ENCODE assay signal across 8 mouse cellular contexts in the genomic region with DNA sequence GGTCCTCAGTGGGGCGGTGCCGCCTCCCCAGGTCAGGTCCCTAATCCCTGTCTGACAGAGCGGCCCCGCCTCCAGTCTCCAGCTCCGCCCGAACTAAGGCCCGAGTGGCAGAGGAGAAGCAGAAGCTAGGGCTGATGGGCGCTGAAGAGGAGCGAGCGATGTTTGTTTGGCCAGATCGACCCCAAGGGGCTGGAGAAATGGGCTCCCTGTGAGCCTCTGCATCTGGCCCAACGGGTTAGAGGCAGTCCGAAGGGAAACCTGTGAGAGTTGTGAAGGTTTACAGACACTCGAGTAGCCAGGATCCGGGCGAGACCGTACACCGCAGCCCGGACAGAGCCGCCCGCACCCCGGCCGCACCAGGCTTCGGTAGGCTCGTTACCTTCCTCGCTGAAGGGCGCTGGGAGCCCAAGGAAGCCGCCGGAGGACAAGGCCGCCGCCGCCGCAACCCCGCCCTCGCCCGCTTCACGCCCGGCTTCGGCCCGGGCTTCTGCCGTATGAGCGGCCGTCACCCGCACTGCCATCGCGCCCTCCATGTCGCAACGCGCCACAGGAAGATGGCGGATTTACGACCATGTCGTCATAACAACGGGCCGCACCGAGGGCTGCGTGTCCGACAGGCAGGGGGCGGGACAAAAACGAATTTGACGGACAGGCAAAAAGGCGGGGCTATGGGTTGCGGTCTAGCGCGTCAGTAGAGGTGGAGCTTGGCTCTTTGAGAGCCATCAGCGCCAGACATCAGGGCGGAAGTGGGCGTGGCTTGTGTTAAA. TPM values are rescaled to one million over a fixed set of nuclear protein-coding genes. Genes with fewer than 3 reads are reported as not detected.
DNase-seq lines count a peak whose midpoint lies in the region; ATAC-seq and TF ChIP-seq lines count a peak whose summit lies in the region.

No protein-coding gene starts in this region.

- peak overlapping the region; percentile 90 for H3K27ac ChIP-seq in forebrain, embryonic 12.5 days
- H3K27ac ChIP-seq in liver, postnatal 0 days (ENCODE audit: low read depth) = peak overlapping the region; percentile 99
- H3K27ac ChIP-seq in neural tube, embryonic 14.5 days (ENCODE audit: low read depth, low read length) = peak overlapping the region; percentile 95

- peak; percentile 99 for DNase-seq in c-Kit-positive CD71-positive TER-119-positive erythroid progenitor cells, embryonic 14.5 days (ENCODE audit: low spot score)
- peak; percentile 100 for DNase-seq in heart, postnatal 10 days
- DNase-seq in large intestine, adult 2 months (ENCODE audit: low read depth, low spot score) = peak; percentile 98
- DNase-seq in liver, postnatal 0 days = peak; percentile 100
- peak; percentile 99 for DNase-seq in testis, postnatal 10 days (ENCODE audit: low spot score)

- H3K27me3 ChIP-seq in E14TG2a.4 (ENCODE audit: insufficient read depth, low read length) = no peaks in the 10 kb centered on the region
- H3K27me3 ChIP-seq in forebrain, embryonic 12.5 days = no peaks in the 10 kb centered on the region
- no peaks in the 10 kb centered on the region for H3K27me3 ChIP-seq in liver, postnatal 0 days (ENCODE audit: insufficient read depth, low read length)
- H3K27me3 ChIP-seq in neural tube, embryonic 14.5 days (ENCODE audit: control insufficient read depth, insufficient read depth, low read length) = no peaks in the 10 kb centered on the region

- ATAC-seq in forebrain, embryonic 12.5 days (ENCODE audit: low FRiP score) = peak; percentile 94
- ATAC-seq in liver, postnatal 0 days = peak; percentile 95
- ATAC-seq in neural tube, embryonic 14.5 days (ENCODE audit: low read depth) = peak; percentile 94

- peaks cover 18% of the 10 kb centered on the region for H3K4me1 ChIP-seq in E14TG2a.4 (replicated peaks; ENCODE audit: low read depth, low read length)
- H3K4me1 ChIP-seq in forebrain, embryonic 12.5 days = peaks cover 19% of the 10 kb centered on the region
- H3K4me1 ChIP-seq in liver, postnatal 0 days (ENCODE audit: insufficient read depth) = peaks cover 16% of the 10 kb centered on the region
- H3K4me1 ChIP-seq in neural tube, embryonic 14.5 days (ENCODE audit: control insufficient read depth, insufficient read depth, low read length) = peaks cover 11% of the 10 kb centered on the region

- intact Hi-C loops in heart, postnatal 10 days (cut with DNase I) = no loop called here

- peak overlapping the region; percentile 86 for H3K9ac ChIP-seq in forebrain, embryonic 12.5 days
- peak overlapping the region; percentile 97 for H3K9ac ChIP-seq in liver, postnatal 0 days (replicated peaks)
- peak overlapping the region; percentile 92 for H3K9ac ChIP-seq in neural tube, embryonic 14.5 days (replicated peaks; ENCODE audit: low read depth, low read length)

- peak overlapping the region; percentile 55 for H3K4me2 ChIP-seq in forebrain, embryonic 12.5 days
- H3K4me2 ChIP-seq in liver, postnatal 0 days (ENCODE audit: low read depth, low read length) = peak overlapping the region; percentile 83
- peak overlapping the region; percentile 53 for H3K4me2 ChIP-seq in neural tube, embryonic 14.5 days (ENCODE audit: low read depth, low read length)

- no peak for TF ChIP-seq CTCF in E14TG2a.4 (conservative IDR thresholded peaks at IDR 0.05; ENCODE audit: low read length)
- TF ChIP-seq CTCF in liver, postnatal 0 days (IDR thresholded peaks at IDR 0.05; ENCODE audit: low read depth) = peak; percentile 37

- WGBS in forebrain, embryonic 12.5 days = under 1% methylated on average over 67 of the region's 67 CpGs
- WGBS in large intestine, adult 2 months = under 1% methylated on average over 67 of the region's 67 CpGs
- WGBS in liver, postnatal 0 days (ENCODE audit: insufficient replicate concordance) = under 1% methylated on average over 65 of the region's 67 CpGs
- under 1% methylated on average over 58 of the region's 67 CpGs for WGBS in neural tube, embryonic 14.5 days

- peaks cover 27% of the 10 kb centered on the region for H3K36me3 ChIP-seq in E14TG2a.4 (ENCODE audit: insufficient read depth, low read length)
- peaks cover 19% of the 10 kb centered on the region for H3K36me3 ChIP-seq in forebrain, embryonic 12.5 days (replicated peaks)
- H3K36me3 ChIP-seq in liver, postnatal 0 days (replicated peaks; ENCODE audit: insufficient read depth, low read length) = peaks cover 9% of the 10 kb centered on the region
- H3K36me3 ChIP-seq in neural tube, embryonic 14.5 days (ENCODE audit: control insufficient read depth, insufficient read depth, low read length) = peaks cover 13% of the 10 kb centered on the region

- H3K4me3 ChIP-seq in E14TG2a.4 (replicated peaks; ENCODE audit: low read length) = peak overlapping the region; percentile 97
- peak overlapping the region; percentile 75 for H3K4me3 ChIP-seq in forebrain, embryonic 12.5 days (replicated peaks)
- peak overlapping the region; percentile 88 for H3K4me3 ChIP-seq in liver, postnatal 0 days (ENCODE audit: low read depth, low read length)
- peak overlapping the region; percentile 91 for H3K4me3 ChIP-seq in neural tube, embryonic 14.5 days (ENCODE audit: low read depth, low read length)

- no peaks in the 10 kb centered on the region for H3K9me3 ChIP-seq in E14TG2a.4 (ENCODE audit: low read length)
- H3K9me3 ChIP-seq in forebrain, embryonic 12.5 days = no peaks in the 10 kb centered on the region
- no peaks in the 10 kb centered on the region for H3K9me3 ChIP-seq in liver, postnatal 0 days (ENCODE audit: low read length)
- H3K9me3 ChIP-seq in neural tube, embryonic 14.5 days (ENCODE audit: control insufficient read depth, low read length) = no peaks in the 10 kb centered on the region

- no peak; the same call in 1 of the 2 replicates for TF ChIP-seq EP300 in liver, postnatal 0 days (IDR thresholded peaks at IDR 0.05; ENCODE audit: low read depth)

RNA-seq across cellular contexts. Expression of gene Dnase1l2, which starts 12.0 kb away (rescaled TPM):
- polyA plus RNA-seq in forebrain, embryonic 12.5 days (2016; fragmentation: Nextera tagmentation; extraction: Ambion mirVana) = 4.9 and 5.1 TPM in 2 replicates
- total RNA-seq in heart, postnatal 10 days (2021) = 1 to 10 TPM; 1.0 to 1.6 TPM
- polyA plus RNA-seq in large intestine, adult 2 months (2012; rRNA removed) = 5.2 and 6.6 TPM in 2 replicates
- polyA plus RNA-seq in liver, postnatal 0 days (2015; fragmentation: Nextera tagmentation; extraction: Ambion mirVana) = 0.22 and 0.35 TPM in 2 replicates
- polyA plus RNA-seq in neural tube, embryonic 14.5 days (2014; fragmentation: Nextera tagmentation; extraction: Ambion mirVana) = 6.5 and 7.5 TPM in 2 replicates

RNA-seq across cellular contexts. Expression of gene E4f1, which starts 15.2 kb away (rescaled TPM):
- polyA plus RNA-seq in forebrain, embryonic 12.5 days (2016; fragmentation: Nextera tagmentation; extraction: Ambion mirVana) = 34.1 and 37.1 TPM in 2 replicates
- total RNA-seq in heart, postnatal 10 days (2021) = 10 to 100 TPM; 15.6 to 15.9 TPM
- polyA plus RNA-seq in large intestine, adult 2 months (2012; rRNA removed) = 50.4 and 59.4 TPM in 2 replicates
- 4.5 and 6.4 TPM in 2 replicates for polyA plus RNA-seq in liver, postnatal 0 days (2015; fragmentation: Nextera tagmentation; extraction: Ambion mirVana)
- 34.6 and 36.9 TPM in 2 replicates for polyA plus RNA-seq in neural tube, embryonic 14.5 days (2014; fragmentation: Nextera tagmentation; extraction: Ambion mirVana)

RNA-seq across cellular contexts. Expression of gene Pgp, which starts 15.3 kb away (rescaled TPM):
- polyA plus RNA-seq in forebrain, embryonic 12.5 days (2016; fragmentation: Nextera tagmentation; extraction: Ambion mirVana) = 59.3 and 60.3 TPM in 2 replicates
- 10 to 100 TPM; 38.5 to 39.9 TPM for total RNA-seq in heart, postnatal 10 days (2021)
- 82.9 and 90.7 TPM in 2 replicates for polyA plus RNA-seq in large intestine, adult 2 months (2012; rRNA removed)
- 35.6 and 40.9 TPM in 2 replicates for polyA plus RNA-seq in liver, postnatal 0 days (2015; fragmentation: Nextera tagmentation; extraction: Ambion mirVana)
- polyA plus RNA-seq in neural tube, embryonic 14.5 days (2014; fragmentation: Nextera tagmentation; extraction: Ambion mirVana) = 73.3 and 75.4 TPM in 2 replicates

RNA-seq across cellular contexts. Expression of gene Bricd5, which starts 18.7 kb away (rescaled TPM):
- polyA plus RNA-seq in forebrain, embryonic 12.5 days (2016; fragmentation: Nextera tagmentation; extraction: Ambion mirVana) = not detected in 2 replicates
- under 1 TPM in 1 of 2 experiments, not detected in 1; 0.26 TPM for total RNA-seq in heart, postnatal 10 days (2021)
- 2.6 and 2.8 TPM in 2 replicates for polyA plus RNA-seq in large intestine, adult 2 months (2012; rRNA removed)
- not detected in 2 replicates for polyA plus RNA-seq in liver, postnatal 0 days (2015; fragmentation: Nextera tagmentation; extraction: Ambion mirVana)
- 0.68 TPM in 1 of 2 replicates, not detected in the other for polyA plus RNA-seq in neural tube, embryonic 14.5 days (2014; fragmentation: Nextera tagmentation; extraction: Ambion mirVana)

RNA-seq across cellular contexts. Expression of gene Mlst8, which starts 23.9 kb away (rescaled TPM):
- polyA plus RNA-seq in forebrain, embryonic 12.5 days (2016; fragmentation: Nextera tagmentation; extraction: Ambion mirVana) = 34.4 and 37.9 TPM in 2 replicates
- total RNA-seq in heart, postnatal 10 days (2021) = 10 to 100 TPM; 11.6 to 12.9 TPM
- polyA plus RNA-seq in large intestine, adult 2 months (2012; rRNA removed) = 43.0 and 54.9 TPM in 2 replicates
- polyA plus RNA-seq in liver, postnatal 0 days (2015; fragmentation: Nextera tagmentation; extraction: Ambion mirVana) = 6.2 and 8.1 TPM in 2 replicates
- polyA plus RNA-seq in neural tube, embryonic 14.5 days (2014; fragmentation: Nextera tagmentation; extraction: Ambion mirVana) = 36.2 and 38.0 TPM in 2 replicates

Comparison
In these comparisons a context has a peak if more than half of its experiments do, and no peak if none do; other contexts are left out.
1. Peak in every context shown above with its lines: DNase-seq, ATAC-seq, H3K4me3 ChIP-seq and H3K27ac ChIP-seq.